22 mouse cellular contexts compared by ENCODE assay signal in genomic region chr1:79882648-79883047, GRCm38 (mm10). TPM values are rescaled to one million over a fixed set of nuclear protein-coding genes. Genes with fewer than 3 reads are reported as not detected.
DNase-seq lines count a peak whose midpoint lies in the region; ATAC-seq and TF ChIP-seq lines count a peak whose summit lies in the region.
"Had no signal": no experiment of that assay in that cellular context is flagged by ENCODE, and none has a peak within 500 bp of the region (broad histone marks: within the 10 kb centered on the region; RNA-seq: fewer than 3 reads in every experiment).

No protein-coding gene starts in this region.

- no peak for TF ChIP-seq CTCF in lung, embryonic 14.5 days (IDR thresholded peaks at IDR 0.05; ENCODE audit: low read depth)

- H3K4me1 ChIP-seq in heart, embryonic 10.5 days: peaks cover 20% of the 10 kb centered on the region
- peaks cover 9 to 28% of the 10 kb centered on the region in 2 experiments for H3K4me1 ChIP-seq in heart, embryonic 14.5 days (ENCODE audit: control insufficient read depth in 2 of 2, insufficient read depth in 2 of 2, low read length in 2 of 2)
- peaks cover 3% of the 10 kb centered on the region; the same call in 1 of the 2 replicates for H3K4me1 ChIP-seq in lung, embryonic 14.5 days (ENCODE audit: insufficient read depth)
- H3K4me1 ChIP-seq: embryonic facial prominence, embryonic 10.5 days; forebrain, embryonic 13.5 days; hindbrain, embryonic 10.5 days; intestine, embryonic 15.5 days had no signal

- H3K27me3 ChIP-seq in heart, embryonic 10.5 days (ENCODE audit: insufficient read depth, poor library complexity, severe bottlenecking): no peaks in the 10 kb centered on the region
- H3K27me3 ChIP-seq in heart, embryonic 14.5 days (ENCODE audit: control insufficient read depth, insufficient read depth, low read length): no peaks in the 10 kb centered on the region
- H3K27me3 ChIP-seq in lung, embryonic 14.5 days (ENCODE audit: insufficient read depth, low read length): no peaks in the 10 kb centered on the region
- H3K27me3 ChIP-seq: forebrain, embryonic 13.5 days; intestine, embryonic 15.5 days had no signal

- peak; percentile 75; the same call in 1 of the 2 replicates for ATAC-seq in heart, embryonic 14.5 days (ENCODE audit: insufficient number of reproducible peaks, insufficient read depth, low FRiP score, low read depth)
- peak; percentile 75; the same call in 1 of the 2 replicates for ATAC-seq in lung, embryonic 14.5 days (ENCODE audit: insufficient read depth)
- ATAC-seq: CD4-positive, CD25-positive, alpha-beta regulatory T cell, adult 4 months; forebrain, embryonic 13.5 days; forebrain, postnatal 0 days; intestine, embryonic 15.5 days had no signal

- no peaks in the 10 kb centered on the region for H3K36me3 ChIP-seq in heart, embryonic 10.5 days
- no peaks in the 10 kb centered on the region for H3K36me3 ChIP-seq in heart, embryonic 14.5 days (ENCODE audit: control insufficient read depth, insufficient read depth, low read length)
- no peaks in the 10 kb centered on the region for H3K36me3 ChIP-seq in lung, embryonic 14.5 days (ENCODE audit: insufficient read depth)
- H3K36me3 ChIP-seq: embryonic facial prominence, embryonic 10.5 days; G1E; hindbrain, embryonic 10.5 days; intestine, embryonic 15.5 days had no signal

- no peak overlapping the region for H3K4me3 ChIP-seq in heart, embryonic 10.5 days
- H3K4me3 ChIP-seq in heart, embryonic 14.5 days (ENCODE audit: control insufficient read depth in 1 of 2, insufficient read depth in 1 of 2, low read depth in 1 of 2, low read length in 2 of 2): no peak overlapping the region
- no peak overlapping the region for H3K4me3 ChIP-seq in lung, embryonic 14.5 days (ENCODE audit: low read depth, low read length)
- H3K4me3 ChIP-seq: embryonic facial prominence, embryonic 10.5 days; forebrain, embryonic 13.5 days; hindbrain, embryonic 10.5 days; intestine, embryonic 15.5 days had no signal

- no peak overlapping the region for H3K9ac ChIP-seq in heart, embryonic 14.5 days (ENCODE audit: low read length)
- no peak overlapping the region for H3K9ac ChIP-seq in lung, embryonic 14.5 days
- H3K9ac ChIP-seq: forebrain, embryonic 13.5 days; forebrain, postnatal 0 days; hindbrain, embryonic 14.5 days; intestine, embryonic 15.5 days had no signal

- peak; percentile 77 for DNase-seq in heart, embryonic 10.5 days (ENCODE audit: low spot score)
- no peak for DNase-seq in heart, adult 9 months (ENCODE audit: low spot score in 2 of 2)
- DNase-seq in heart, adult 8-10 months (ENCODE audit: low spot score): no peak
- DNase-seq in lung, embryonic 14.5 days: peak; percentile 75
- no peak for DNase-seq in lung, adult 18-20 months
- DNase-seq in lung, postnatal 36 days: peak; percentile 4
- DNase-seq in lung, postnatal 4 days: no peak
- DNase-seq: adrenal gland, adult 8-10 months; adrenal gland, postnatal 36 days; B cell, adult 2 months; cerebellum, adult 2 months; cerebellum, postnatal 10 days; forebrain, postnatal 0 days; gastrocnemius, postnatal 14 days had no signal

- no peak overlapping the region; the same call in 1 of the 2 replicates for H3K4me2 ChIP-seq in heart, embryonic 14.5 days (ENCODE audit: low read length)
- H3K4me2 ChIP-seq in lung, embryonic 14.5 days: no peak overlapping the region
- H3K4me2 ChIP-seq: forebrain, embryonic 13.5 days; hindbrain, embryonic 14.5 days; intestine, embryonic 15.5 days had no signal

- no peaks in the 10 kb centered on the region for H3K9me3 ChIP-seq in heart, embryonic 10.5 days
- H3K9me3 ChIP-seq in heart, embryonic 14.5 days (ENCODE audit: control insufficient read depth, low read length): no peaks in the 10 kb centered on the region
- H3K9me3 ChIP-seq in lung, embryonic 14.5 days (ENCODE audit: low read depth, low read length): no peaks in the 10 kb centered on the region
- H3K9me3 ChIP-seq: embryonic facial prominence, embryonic 10.5 days; forebrain, embryonic 13.5 days; G1E; hindbrain, embryonic 10.5 days; intestine, embryonic 15.5 days had no signal

- 0 out of 2 replicates have a peak overlapping the region, but pooled peaks have one; percentile 4 for H3K27ac ChIP-seq in heart, embryonic 10.5 days
- peak overlapping the region in 1 of 2 experiments; percentile 72; a peak in 2 of 4 replicates for H3K27ac ChIP-seq in heart, embryonic 14.5 days (replicated peaks in 1 of 2; ENCODE audit: control insufficient read depth in 1 of 2, insufficient read depth in 1 of 2, low read depth in 2 of 2, low read length in 2 of 2)
- H3K27ac ChIP-seq in lung, embryonic 14.5 days (ENCODE audit: low read depth): no peak overlapping the region
- H3K27ac ChIP-seq: embryonic facial prominence, embryonic 10.5 days; forebrain, embryonic 13.5 days; hindbrain, embryonic 10.5 days; hindbrain, embryonic 14.5 days; intestine, embryonic 15.5 days had no signal

- 9% methylated on average over 3 of the region's 3 CpGs for WGBS in heart, embryonic 10.5 days
- WGBS in heart, embryonic 14.5 days: 5% methylated on average over 3 of the region's 3 CpGs
- WGBS in lung, embryonic 14.5 days: 18% methylated on average over 3 of the region's 3 CpGs

RNA-seq across cellular contexts. Expression of gene Serpine2, which starts 21.7 kb away (rescaled TPM):
- polyA plus RNA-seq in heart, embryonic 10.5 days (2016; fragmentation: Nextera tagmentation; extraction: Ambion mirVana): 112 and 136 TPM in 2 replicates
- polyA plus RNA-seq in heart, embryonic 14.5 days (2014; fragmentation: Nextera tagmentation; extraction: Ambion mirVana): 128 and 156 TPM in 2 replicates
- total RNA-seq in heart, adult 8-10 months (2022): 10 to 100 TPM; 16.6 to 24.1 (median 21.8) TPM
- 341 and 345 TPM in 2 replicates for polyA plus RNA-seq in lung, embryonic 14.5 days (2014; fragmentation: Nextera tagmentation; extraction: Ambion mirVana)
- polyA plus RNA-seq: G1E had no signal

Comparison
In these comparisons a context has a peak if more than half of its experiments do, and no peak if none do; other contexts are left out.
1. DNase-seq: peak in heart, embryonic 10.5 days (single experiment), lung, embryonic 14.5 days (single experiment) and lung, postnatal 36 days (single experiment); none in heart, adult 9 months (0 of 2), heart, adult 8-10 months (single experiment), lung, adult 18-20 months (0 of 2) and lung, postnatal 4 days (0 of 2).